Comparison of ENCODE assay signal across 11 mouse cellular contexts in the genomic region with DNA sequence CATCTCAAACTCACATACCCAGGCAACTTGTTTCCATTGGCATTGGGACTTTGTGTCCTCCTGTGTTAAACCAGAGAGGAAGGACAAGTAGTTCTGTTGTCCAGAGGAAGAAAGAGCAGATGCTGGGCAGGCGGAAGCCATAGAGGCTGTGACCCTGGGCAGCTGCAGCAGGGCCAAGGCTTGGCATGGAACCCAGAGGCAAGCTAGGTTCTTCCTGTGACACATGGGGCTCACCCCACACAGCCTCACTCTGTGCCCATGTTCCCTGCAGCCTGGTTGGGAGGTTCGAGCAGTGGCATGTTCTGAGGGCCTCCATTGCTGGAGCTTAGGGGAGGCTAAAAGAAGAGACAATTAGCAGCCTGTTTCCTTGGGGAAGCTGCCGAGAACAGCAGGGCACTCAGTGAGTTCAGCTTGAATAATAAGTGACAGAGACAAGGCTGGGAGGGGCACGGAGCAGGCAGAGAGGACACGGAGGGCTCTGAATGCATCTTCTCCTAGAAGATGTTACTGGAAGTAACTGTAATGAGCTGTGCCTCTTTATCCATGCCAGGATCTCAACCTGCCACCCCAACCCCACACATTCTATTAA. TPM values are rescaled to one million over a fixed set of nuclear protein-coding genes. Genes with fewer than 3 reads are reported as not detected.
A peak's percentile ranks its signal among the peaks of the same experiment; 100 is the strongest.
DNase-seq lines count a peak whose midpoint lies in the region; ATAC-seq lines count a peak whose summit lies in the region.
"Had no signal": no experiment of that assay in that cellular context is flagged by ENCODE, and none has a peak within 500 bp of the region (broad histone marks: within the 10 kb centered on the region; RNA-seq: fewer than 3 reads in every experiment).

No protein-coding gene starts in this region.

- no peak overlapping the region for H3K4me3 ChIP-seq in hindbrain, embryonic 11.5 days (ENCODE audit: low read depth, low read length)
- H3K4me3 ChIP-seq in neural tube, embryonic 15.5 days (replicated peaks), result no peak overlapping the region
- H3K4me3 ChIP-seq: embryonic facial prominence, embryonic 15.5 days; heart, embryonic 15.5 days had no signal

- WGBS in hindbrain, embryonic 11.5 days, result 28% methylated on average over 5 of the region's 5 CpGs
- 21% methylated on average over 5 of the region's 5 CpGs for WGBS in neural tube, embryonic 15.5 days

- H3K9ac ChIP-seq in hindbrain, embryonic 11.5 days (ENCODE audit: low read depth, low read length), result no peak overlapping the region
- H3K9ac ChIP-seq in neural tube, embryonic 15.5 days (replicated peaks), result no peak overlapping the region
- H3K9ac ChIP-seq: embryonic facial prominence, embryonic 15.5 days; heart, embryonic 15.5 days had no signal

- H3K9me3 ChIP-seq in hindbrain, embryonic 11.5 days (ENCODE audit: control insufficient read depth, low read length), result no peaks in the 10 kb centered on the region
- no peaks in the 10 kb centered on the region for H3K9me3 ChIP-seq in neural tube, embryonic 15.5 days (replicated peaks)
- H3K9me3 ChIP-seq: embryonic facial prominence, embryonic 15.5 days; heart, embryonic 15.5 days had no signal

- no peaks in the 10 kb centered on the region for H3K36me3 ChIP-seq in hindbrain, embryonic 11.5 days (ENCODE audit: control insufficient read depth, insufficient read depth, low read length)
- no peaks in the 10 kb centered on the region for H3K36me3 ChIP-seq in neural tube, embryonic 15.5 days
- H3K36me3 ChIP-seq: embryonic facial prominence, embryonic 15.5 days; heart, embryonic 15.5 days had no signal

- H3K27me3 ChIP-seq in hindbrain, embryonic 11.5 days (ENCODE audit: control insufficient read depth, insufficient read depth, low read length), result no peaks in the 10 kb centered on the region
- H3K27me3 ChIP-seq in neural tube, embryonic 15.5 days (replicated peaks), result no peaks in the 10 kb centered on the region
- H3K27me3 ChIP-seq: embryonic facial prominence, embryonic 15.5 days had no signal

- H3K27ac ChIP-seq in hindbrain, embryonic 11.5 days (ENCODE audit: low read depth, low read length), result peak overlapping the region; percentile 76
- H3K27ac ChIP-seq in neural tube, embryonic 15.5 days (replicated peaks), result peak overlapping the region; percentile 68
- H3K27ac ChIP-seq: embryonic facial prominence, embryonic 15.5 days; heart, embryonic 15.5 days had no signal

- peaks cover 4% of the 10 kb centered on the region for H3K4me1 ChIP-seq in hindbrain, embryonic 11.5 days (replicated peaks; ENCODE audit: control insufficient read depth, insufficient read depth, low read length)
- peaks cover 41% of the 10 kb centered on the region for H3K4me1 ChIP-seq in neural tube, embryonic 15.5 days

- DNase-seq in cerebellum, adult 9-11 months, result peak; percentile 22
- DNase-seq in cerebellum, adult 8-10 months, result no peak
- DNase-seq in left cerebral cortex, postnatal 4 days, result peak; percentile 37
- DNase-seq in left cerebral cortex, postnatal 14 days (ENCODE audit: low spot score in 2 of 2), result no peak
- no peak for DNase-seq in hindbrain, embryonic 11.5 days (ENCODE audit: low spot score)
- no peak for DNase-seq in right cerebral cortex, adult 18-20 months
- DNase-seq in heart, adult 8-10 months (ENCODE audit: low spot score), result no peak

- intact Hi-C loops in left cerebral cortex, postnatal 4 days (cut with DNase I), result no loop called here
- intact Hi-C loops in left cerebral cortex, postnatal 14 days (cut with DNase I), result no loop called here

- no peak for ATAC-seq in hindbrain, embryonic 11.5 days (ENCODE audit: low FRiP score)
- ATAC-seq in neural tube, embryonic 15.5 days (ENCODE audit: low FRiP score), result peak; percentile 20; the same call in 1 of the 2 replicates

- H3K4me2 ChIP-seq in hindbrain, embryonic 11.5 days (replicated peaks; ENCODE audit: low read depth, low read length), result no peak overlapping the region
- H3K4me2 ChIP-seq in neural tube, embryonic 15.5 days, result peak overlapping the region; percentile 6; the same call in 1 of the 2 replicates
- H3K4me2 ChIP-seq: embryonic facial prominence, embryonic 15.5 days; heart, embryonic 15.5 days; liver, embryonic 11.5 days had no signal

RNA-seq across cellular contexts. Expression of a gene that starts 29.5 kb away (rescaled TPM):
- 10 to 100 TPM; 17.9 to 21.9 TPM for total RNA-seq in left cerebral cortex, postnatal 4 days (2021)
- 10 to 100 TPM; 27.0 to 32.1 TPM for total RNA-seq in left cerebral cortex, postnatal 14 days (2021)
- 4.5 and 4.6 TPM in 2 replicates for polyA plus RNA-seq in hindbrain, embryonic 11.5 days (2014; fragmentation: Nextera tagmentation; extraction: Ambion mirVana)
- 25.2 and 31.0 TPM in 2 replicates for polyA plus RNA-seq in neural tube, embryonic 15.5 days (2015; fragmentation: Nextera tagmentation; extraction: Ambion mirVana)
- total RNA-seq in heart, adult 8-10 months (2022), result under 1 TPM; 0.23 to 0.56 (median 0.44) TPM
- polyA plus RNA-seq: liver, embryonic 11.5 days had no signal

Comparison
In these comparisons a context has a peak if more than half of its experiments do, and no peak if none do; other contexts are left out.
1. DNase-seq: peak in cerebellum, adult 9-11 months (single experiment) and left cerebral cortex, postnatal 4 days (single experiment); none in cerebellum, adult 8-10 months (single experiment), left cerebral cortex, postnatal 14 days (0 of 2), hindbrain, embryonic 11.5 days (single experiment), right cerebral cortex, adult 18-20 months (single experiment) and heart, adult 8-10 months (single experiment).
2. RNA of a gene that starts 29.5 kb away (total RNA-seq): 27.0 to 32.1 TPM in left cerebral cortex, postnatal 14 days and 17.9 to 21.9 TPM in left cerebral cortex, postnatal 4 days; 0.23 to 0.56 TPM in heart, adult 8-10 months; every median in the first group is over 10 times any median in the second.